Mouse (Mus musculus): ENCODE data around the gene Cnot1.

Gene Cnot1

DNA sequence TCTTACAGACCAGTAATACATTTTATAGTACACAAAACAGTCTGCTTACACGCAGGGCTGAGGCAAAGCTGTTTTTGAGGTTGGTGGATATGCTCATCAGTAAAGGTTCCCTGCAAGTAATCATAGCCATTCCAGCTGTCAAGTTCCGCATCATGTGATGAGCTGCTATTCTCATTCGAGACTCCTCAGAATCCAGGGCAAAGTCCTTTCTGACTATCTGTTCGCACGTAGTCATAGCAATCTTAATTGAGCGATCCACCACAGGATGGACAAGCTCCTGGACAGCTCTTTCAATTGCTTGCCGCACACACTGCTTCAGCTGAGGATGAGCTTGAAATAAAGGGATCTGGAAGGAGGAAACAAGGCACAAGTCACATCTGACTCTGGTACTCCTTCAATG is 65.5 kb downstream of the Cnot1 start:
- DNase-seq (ENCODE audit: low read depth in 1 of 2, low spot score in 2 of 2) = no peak

DNA sequence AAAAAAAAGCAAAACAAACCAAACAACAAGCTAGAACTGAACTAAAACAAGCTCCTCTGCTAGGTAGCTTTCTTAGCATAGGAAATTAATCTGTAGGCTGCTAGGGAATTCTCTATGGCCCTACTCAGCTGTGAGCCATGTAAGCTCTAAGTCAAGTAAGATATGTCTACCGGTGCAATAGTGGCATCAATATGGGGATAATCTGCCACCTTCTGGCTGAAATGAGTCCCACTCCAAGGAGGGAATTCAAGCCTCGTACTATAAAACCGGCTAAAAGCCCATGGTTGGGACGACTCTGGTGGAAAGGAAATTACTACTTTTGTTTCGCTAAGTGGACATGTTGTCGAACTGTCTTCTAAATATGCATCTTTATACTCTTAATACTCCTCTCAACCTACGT is 68.7 kb downstream of the Cnot1 start:
- no peak for DNase-seq (ENCODE audit: low read depth in 1 of 2, low spot score in 2 of 2)

DNA sequence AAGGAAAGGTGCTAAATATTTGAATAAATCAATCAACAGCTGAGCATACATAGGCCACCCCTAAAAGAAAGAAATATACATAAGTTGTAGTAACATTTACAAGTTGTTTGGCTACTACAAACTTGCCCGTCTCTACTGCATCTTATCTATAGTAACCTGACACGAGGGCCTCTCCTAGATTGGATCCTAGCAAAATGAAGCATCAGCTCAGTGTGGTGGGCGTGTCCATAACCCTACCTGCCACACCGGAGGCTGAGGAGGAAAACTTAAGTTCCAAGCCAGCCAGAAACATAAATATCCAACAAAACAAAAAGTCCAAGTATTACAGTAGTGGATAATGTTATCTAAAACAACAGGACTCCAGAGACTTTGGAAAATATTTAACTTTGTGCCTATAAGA is 79.6 kb downstream of the Cnot1 start:
- DNase-seq (ENCODE audit: low read depth in 1 of 2, low spot score in 2 of 2) = no peak

DNA sequence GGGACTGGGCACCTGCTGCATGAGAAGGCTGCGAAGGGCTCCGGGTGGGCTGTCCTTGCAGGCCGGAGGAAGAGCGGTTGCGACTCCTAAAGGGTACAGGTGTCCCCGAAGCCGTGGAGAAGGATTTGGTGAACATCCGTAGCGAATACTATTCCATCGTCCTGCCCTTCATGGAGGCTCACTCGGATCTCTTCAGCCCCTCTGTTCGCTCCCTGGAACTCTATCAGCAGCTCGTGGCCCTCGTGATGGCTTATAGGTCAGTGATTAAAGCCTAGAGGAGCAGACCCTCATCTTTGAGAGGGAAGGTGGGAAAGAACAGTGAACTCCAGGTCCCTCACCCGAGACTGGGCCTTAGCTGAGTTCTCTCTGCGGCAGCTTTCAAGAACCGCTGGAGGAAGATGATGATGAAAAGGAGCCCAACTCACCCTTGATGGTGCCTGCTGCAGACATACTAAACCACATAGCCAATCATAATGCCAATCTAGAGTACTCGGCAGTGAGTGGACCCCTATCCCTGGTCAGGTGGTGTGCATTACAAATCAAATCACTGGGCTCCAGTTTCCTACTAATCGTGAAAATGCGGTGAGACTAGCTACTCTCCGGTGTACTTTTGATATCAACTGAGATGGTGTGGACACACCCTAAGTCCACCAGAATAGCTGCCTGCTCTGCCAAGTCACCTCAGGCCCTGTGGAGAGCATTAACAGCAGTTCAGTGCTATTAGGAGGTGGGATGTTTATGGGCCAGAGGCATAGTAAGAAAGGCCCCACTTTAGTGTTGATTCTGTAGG is 90.5 kb downstream of the Cnot1 start:
- DNase-seq (ENCODE audit: low read depth in 1 of 2, low spot score in 2 of 2) = no peak

DNA sequence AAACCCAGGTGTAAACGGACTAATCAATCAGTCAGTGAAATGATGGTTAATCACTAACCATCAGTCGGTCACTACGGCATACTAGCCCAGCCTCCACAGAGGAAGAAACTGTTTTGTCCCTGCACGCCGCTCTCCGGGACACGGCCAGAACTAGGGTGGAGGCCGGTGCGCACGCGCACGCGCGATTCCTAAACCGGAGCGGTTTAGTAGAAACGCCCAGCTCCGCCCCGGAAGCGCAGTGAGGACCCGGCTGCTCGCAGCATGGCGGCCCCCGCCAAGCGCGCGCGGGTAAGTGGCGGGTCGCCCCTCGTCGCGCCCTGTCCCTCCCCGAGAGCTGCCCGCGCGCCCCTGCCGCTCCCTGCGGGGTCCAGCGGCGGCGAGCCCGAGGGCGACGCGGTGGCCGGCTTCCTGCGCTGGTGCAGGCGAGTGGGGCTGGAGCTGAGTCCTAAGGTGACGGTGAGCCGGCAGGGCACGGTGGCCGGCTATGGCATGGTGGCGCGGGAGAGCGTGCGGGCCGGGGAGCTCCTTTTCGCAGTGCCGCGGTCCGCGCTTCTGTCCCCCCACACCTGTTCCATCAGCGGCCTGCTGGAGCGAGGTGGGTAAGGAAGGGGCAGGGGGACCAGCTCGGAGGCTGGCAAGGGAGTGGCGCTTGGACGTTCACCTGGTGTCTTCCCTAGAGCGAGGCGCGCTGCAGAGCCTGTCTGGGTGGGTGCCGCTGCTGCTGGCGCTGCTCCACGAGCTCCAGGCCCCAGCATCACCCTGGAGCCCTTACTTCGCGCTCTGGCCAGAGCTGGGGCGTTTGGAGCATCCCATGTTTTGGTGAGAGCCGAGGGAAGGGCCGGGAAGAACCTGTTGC is 91.4 kb downstream of the Cnot1 start, which contains the start of gene Setd6:
Gene Setd6, plus strand, starts transcription at position 206 of the 856 bp plus-strand sequence.
- DNase-seq (ENCODE audit: low read depth in 1 of 2, low spot score in 2 of 2) = peak; percentile 39 to 42

DNA sequence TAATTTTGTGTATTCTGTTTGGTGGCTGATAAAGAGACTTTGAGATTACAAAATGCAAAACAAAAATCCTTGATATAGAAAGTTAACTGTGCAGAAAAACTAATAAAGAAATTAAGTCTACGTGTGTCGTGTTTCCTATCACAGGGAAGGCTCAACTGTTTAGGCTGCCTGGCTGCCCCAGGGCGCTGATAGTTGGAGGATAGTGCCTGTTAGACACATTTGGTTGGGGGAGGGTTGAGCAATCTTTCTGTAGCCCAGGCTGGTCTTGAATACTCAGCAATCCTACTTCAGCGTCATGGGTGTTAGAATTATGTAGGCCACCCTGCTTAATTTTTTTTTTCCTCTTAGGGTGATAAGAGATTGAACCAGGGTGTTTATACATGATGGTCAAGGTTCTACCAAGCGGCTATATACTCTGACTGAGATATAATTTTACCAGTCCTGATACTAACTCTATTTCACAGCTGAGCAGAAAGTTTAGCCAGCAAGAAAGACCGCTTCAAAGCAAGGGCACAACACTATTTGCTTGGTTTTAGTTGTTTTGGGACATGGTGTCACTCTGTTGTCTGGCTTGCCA is 92.3 kb downstream of the Cnot1 start:
- DNase-seq (ENCODE audit: low read depth in 1 of 2, low spot score in 2 of 2) = no peak

DNA sequence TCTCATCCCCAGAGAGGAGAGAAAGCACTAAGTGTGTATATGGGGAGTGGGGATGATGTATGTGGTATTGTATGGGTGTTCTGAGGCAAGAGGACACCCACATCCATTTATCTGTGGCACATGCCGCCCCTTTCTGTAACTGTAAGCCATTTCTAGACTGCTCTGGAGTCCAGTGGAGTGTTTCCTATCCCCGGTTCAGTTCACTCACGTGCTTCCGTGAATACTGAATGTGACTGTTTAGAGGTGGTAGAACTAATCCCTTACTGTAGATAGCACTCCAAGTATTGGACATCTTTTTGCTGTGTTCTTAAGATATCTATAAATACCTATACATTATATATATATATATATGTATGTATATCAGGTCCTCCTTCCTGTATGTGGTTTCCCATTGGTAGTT is 92.9 kb downstream of the Cnot1 start:
- no peak for DNase-seq (ENCODE audit: low read depth in 1 of 2, low spot score in 2 of 2)

DNA sequence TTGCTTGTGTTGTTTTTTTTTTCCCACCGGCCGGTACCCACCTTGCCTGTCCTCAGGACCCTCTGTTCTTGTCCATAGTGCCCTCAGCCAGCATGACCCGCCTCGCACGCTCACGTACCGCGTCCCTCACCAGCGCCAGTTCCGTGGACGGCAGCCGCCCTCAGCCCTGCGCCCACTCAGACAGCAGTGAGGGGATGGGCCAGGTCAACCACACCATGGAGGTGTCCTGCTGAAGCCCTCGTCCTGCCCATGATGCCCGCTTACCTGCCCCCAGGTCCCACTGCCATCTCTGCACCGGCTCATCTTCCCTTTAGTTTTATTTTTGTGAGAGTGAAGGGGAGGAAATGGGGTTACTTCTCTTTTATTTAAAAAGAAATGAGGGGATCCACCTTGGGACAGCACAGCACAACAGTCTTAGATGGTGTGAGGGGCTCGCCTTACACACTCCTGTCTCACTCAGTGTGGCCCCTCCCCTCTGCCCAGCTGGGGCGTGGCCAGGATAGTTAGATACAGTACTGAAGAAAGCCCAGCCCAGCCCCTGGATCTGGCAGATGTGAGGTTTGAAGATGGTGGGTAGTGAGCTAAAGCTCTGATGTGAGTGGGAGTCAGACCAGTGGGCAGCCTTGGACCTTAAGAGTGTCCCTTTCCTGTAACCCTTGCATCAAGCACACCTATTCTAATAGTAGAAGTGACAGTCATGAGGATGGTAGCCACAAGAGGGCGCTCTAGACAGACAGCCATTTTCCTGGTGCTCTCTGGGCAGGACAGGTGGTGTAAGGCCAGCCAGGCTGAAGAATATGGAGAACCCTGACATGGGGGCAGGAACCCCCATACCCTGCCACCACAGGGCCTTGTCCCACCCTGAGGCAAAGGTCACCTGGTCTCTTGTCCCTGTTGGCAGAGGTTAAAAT is 93.9 kb downstream of the Cnot1 start:
- peak; percentile 20 to 57 for DNase-seq (ENCODE audit: low read depth in 1 of 2, low spot score in 2 of 2)

DNA sequence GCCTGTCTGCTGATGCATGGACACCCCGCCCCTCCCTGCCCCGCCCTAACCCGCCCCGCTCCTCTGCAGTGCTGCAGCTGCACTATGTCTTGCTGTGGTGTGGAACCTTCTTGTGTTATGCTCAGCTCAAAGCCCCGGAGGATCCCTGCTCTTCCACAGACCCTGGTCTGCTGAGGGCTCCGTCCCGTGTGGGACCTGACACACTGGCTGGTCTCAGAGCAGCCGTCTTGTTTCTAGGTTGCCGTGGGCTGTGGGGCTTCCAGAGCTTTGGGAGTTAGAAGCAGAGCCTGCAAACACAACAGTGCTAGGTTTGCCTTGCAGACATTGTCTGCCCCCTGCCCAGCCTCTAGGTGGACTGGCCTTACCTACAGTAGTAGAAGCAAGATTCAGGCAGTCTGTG is 94.9 kb downstream of the Cnot1 start:
- no peak for DNase-seq (ENCODE audit: low read depth in 1 of 2, low spot score in 2 of 2)

DNA sequence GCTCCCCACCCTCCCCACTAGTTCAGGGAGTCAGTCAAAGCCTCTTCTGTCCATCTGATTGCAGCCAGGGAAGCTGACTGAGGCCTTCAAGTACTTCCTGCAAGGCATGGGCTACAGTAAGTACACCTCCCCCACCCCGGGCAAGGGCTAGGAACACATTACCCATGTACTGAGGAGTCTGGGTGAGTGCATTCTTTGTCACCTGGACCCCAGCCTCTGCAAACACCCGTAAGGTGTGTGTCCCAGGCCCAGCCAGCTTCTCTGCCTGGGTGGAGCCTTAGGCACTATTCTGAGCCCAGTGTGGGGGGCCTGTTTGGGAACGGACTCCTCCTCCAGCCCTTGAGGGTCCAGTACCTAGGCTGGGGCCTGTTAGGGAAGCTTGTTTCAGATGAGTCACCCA is 96.2 kb downstream of the Cnot1 start:
- DNase-seq (ENCODE audit: low read depth in 1 of 2, low spot score in 2 of 2) = no peak

DNA sequence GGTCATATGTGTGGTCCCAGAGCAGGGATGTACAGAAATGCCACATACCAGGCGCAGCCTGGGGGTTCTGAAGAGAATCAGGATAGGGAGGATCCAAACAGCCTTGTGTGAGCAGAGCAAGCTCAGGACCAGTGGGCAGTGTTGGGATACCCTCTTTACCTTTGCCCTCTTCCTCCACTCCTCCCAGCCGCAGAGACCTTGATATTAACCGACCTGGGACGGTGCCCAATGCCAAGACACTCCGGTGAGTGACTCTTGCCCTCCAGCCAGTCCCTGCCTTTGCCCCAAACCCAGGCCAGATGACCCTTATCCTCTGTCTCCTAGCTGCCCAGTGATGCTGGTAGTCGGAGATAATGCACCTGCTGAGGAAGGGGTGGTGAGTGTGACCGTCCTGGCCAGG is 97.7 kb downstream of the Cnot1 start:
- no peak for DNase-seq (ENCODE audit: low read depth in 1 of 2, low spot score in 2 of 2)

DNA sequence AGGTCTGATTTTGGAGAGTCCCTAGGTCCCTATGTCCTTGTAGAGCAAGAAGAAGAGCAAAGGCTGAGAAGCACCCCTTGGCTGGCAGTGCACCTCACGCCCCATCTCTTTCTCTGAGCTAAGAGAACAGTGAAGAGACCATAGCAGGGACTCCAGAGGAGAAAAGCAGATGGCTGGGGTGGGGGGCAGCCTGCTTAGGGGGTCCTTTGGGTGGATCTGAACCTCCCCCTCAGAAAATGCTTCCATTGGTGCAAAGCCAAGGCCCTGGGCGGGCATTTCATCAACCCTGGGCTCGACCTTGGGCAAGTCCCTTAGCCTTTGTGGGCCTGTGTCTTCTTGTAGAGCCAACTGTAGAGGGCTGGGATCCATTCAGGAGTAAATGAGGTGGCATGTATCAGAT is 102.7 kb downstream of the Cnot1 start:
- DNase-seq (ENCODE audit: low read depth in 1 of 2, low spot score in 2 of 2) = no peak

DNA sequence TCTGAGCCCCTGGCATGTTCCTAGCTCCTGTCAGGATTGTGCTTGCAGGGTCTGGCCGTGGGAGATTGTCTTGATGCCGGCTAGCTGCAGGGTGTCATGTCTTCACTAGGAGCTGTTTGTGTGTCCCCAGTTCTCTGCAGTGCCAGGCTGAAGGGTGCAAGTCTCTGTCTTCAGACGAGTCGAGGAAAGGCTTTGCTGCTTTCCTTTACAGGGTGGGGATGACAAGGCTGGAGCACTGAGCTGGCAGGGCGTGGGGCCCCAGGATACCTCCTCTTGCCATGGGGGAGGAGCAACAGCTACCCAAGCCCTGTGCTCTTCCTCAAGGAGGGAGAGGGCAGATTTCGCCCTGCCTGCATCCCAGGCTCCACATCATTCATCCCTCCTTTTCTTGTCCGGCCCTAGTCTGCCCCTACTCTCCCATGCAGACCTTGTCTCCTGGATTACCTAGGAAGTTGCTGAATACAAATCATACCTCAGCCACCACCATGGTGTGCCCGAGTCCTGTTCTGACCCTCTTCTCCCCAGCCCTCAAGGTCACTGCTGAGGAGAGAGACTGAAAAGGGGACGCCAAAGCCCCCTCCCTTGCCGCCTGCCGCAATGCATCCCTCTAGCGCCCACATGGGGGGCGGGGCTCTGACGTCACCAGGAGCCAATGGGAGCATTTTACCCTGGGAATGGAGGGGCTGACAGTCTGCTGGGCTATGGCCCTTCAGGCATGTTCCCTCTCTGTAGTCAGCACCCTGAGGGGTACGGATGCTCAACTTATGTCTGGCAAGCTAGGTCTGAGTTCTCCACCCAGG is 103.6 kb downstream of the Cnot1 start:
- no peak for DNase-seq (ENCODE audit: low read depth in 1 of 2, low spot score in 2 of 2)

DNA sequence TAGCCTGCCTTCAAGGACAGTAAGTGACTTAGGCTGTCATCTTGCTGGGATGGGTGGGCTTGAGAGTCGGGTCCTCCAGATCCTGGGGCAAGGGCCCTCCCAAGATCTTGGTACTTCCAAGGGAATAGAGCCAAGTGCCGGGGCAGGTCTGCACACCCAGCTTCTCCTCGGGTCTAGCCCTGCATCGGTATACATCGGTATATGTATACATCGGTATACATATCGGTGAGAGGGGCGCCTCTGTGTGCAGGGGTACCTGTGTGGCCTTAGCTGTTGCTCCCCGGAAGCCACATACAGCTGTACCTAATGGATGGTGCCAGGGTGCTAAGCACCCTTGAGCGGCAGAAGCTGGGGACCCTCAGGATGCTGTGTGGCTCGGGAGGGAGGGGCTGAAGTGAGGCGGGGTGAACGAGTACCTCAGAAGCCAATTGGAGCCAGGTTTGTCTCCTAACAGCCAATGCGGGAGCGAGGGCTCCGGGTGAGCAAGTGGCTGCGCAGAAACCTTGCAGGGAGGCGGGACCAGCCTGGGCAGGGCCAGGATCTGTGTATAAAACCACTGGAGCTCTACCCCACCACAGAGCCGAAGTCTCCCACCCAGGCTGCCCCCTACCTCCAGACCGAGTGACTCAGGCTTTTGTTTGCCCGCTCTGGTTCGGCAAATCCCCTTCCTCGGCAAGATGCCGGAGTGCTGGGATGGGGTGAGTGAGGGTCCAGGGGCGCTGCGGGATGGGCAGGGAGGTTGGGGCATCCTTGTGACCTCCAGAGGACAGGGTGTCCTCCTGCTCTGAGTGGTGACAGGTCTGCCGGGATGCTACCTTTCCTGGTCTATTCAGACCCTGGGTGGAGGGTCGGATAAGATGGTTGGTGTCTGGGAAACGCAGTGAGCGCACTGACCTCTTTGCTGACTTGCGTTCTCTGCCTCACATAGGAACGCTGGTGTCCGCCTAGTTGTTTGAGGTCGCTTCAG is 104.5 kb downstream of the Cnot1 start:
- no peak for DNase-seq (ENCODE audit: low read depth in 1 of 2, low spot score in 2 of 2)

DNA sequence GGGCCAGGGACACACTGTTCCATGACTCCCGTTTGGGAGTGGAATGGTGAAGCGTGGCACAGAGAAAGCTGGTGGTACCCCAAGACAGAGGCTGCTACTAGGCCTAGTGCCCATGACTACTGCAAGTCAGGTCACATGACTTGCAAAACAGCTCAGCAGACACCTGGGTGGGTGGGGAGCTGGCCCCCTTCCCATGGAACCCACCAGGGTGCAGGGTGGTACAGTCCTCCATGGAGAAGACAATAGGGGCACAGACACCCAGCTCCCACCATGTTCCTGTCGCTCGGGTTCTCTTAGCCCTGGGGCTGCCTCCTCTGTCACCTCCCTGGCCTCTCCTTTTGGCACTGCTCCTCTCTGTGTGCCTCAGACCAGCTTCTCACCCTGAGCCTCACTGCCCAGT is 105.5 kb downstream of the Cnot1 start:
- no peak for DNase-seq (ENCODE audit: low read depth in 1 of 2, low spot score in 2 of 2)

DNA sequence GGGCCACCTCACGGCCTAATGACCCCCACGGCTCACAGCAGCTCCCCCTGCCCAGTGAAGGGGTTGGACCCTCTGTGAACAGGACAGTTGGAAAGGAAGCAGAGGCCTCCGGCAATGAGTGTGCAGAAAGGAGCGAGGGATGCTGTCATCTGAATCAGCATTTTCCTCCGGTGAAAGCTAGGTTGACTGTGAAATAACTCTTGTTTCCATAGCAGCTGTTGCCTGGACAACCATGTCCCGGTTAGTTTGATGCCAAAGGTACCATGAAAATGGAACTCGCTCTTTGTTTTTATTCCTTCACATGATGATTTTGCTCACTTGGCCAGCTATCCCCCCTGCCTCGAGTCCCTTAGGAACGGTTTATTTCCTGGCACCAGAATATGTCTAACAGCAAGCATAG is 107.0 kb downstream of the Cnot1 start:
- DNase-seq (ENCODE audit: low read depth in 1 of 2, low spot score in 2 of 2) = no peak

DNA sequence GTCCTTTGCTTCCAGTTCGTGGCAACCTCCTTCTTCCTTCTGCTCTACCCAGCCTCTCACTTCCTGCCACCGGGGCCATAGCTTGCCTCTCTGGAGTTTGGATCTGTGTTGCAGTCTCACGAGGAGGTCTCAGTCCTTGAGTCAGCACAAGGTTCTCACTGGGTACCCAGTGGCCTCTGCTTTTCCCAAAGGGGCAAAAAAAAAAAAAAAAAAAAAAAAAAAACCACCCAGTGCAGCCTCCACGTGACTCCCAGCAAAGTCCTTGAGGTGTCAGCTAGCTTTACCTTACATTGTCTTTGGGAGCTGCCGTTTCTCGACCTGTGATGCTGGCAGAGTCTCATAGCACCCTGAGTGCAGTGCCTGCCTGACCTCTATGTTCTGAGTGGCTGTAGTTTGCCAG is 109.1 kb downstream of the Cnot1 start:
- DNase-seq (ENCODE audit: low read depth in 1 of 2, low spot score in 2 of 2) = no peak

DNA sequence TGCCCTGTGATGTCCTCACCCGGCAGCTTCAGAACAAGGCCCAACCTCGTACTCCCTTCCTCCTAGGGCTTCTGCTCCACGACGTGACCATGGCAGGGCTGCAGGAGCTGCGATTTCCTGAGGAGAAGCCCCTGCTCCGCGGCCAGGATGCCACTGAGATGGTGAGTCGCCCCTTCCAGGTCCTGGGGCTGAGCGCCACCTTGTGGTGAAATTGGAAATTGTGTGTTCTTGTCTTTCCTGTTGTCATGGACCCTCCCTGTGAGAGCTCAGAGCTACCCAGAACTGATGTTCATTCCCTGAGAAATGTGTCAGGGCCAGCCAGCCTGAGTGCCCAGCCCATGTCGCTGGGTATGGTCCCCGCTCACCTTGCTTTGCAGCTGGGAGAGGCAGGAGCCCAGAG is 110.1 kb downstream of the Cnot1 start:
- peak; percentile 21 to 26 for DNase-seq (ENCODE audit: low read depth in 1 of 2, low spot score in 2 of 2)

DNA sequence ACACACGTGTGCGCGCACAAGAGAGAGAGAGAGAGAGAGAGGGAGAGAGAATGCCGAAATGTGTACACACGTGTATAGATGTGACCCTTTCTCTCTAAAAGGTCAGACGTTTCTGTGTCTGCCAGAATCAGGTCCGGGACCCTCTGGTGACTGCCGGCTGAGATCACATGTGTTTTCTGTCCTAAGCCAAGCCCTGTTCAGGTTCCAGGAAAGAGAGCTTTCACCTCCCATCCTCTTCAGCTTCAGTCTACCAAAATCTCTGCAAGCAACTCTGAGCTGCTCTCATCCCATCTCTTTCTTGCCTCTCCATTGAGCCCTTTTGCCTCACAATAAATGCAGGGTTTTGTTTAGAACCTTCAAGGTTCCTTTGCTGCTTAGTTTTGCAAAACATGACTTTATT is 110.6 kb downstream of the Cnot1 start:
- no peak for DNase-seq (ENCODE audit: low read depth in 1 of 2, low spot score in 2 of 2)
